Mouse (Mus musculus) kidney, postnatal 0 days (tissue): Measurements from ENCODE around the gene Tab1. TPM values are rescaled to one million over a fixed set of nuclear protein-coding genes. Genes with fewer than 3 reads are reported as not detected.

Experiments
- ATAC-seq: fragments of 200-750 bp; cut with Nextera tagmentation; replicated peaks from 2 replicates; pipeline ENCODE4 v1.8.0; 2017; ENCODE audit warnings: low read depth, moderate number of reproducible peaks, moderate TSS enrichment, moderate library complexity; ENCODE audit not compliant: low FRiP score
- DNase-seq: peaks from one replicate; pipeline ENCODE4 v3.0.0-alpha.2; 2016; ENCODE audit warnings: low spot score
- H3K27ac ChIP-seq: fragments of 300-500 bp; sonication (generic); 2 replicates; pipeline ENCODE4 v1.5.1; 2014; ENCODE audit warnings: mild to moderate bottlenecking
- H3K27me3 ChIP-seq: fragments of 300-500 bp; sonication (generic); 2 replicates; pipeline ENCODE4 v1.6.1; 2014; ENCODE audit warnings: low read length, mixed read lengths; ENCODE audit not compliant: insufficient read depth
- H3K36me3 ChIP-seq: fragments of 300-500 bp; sonication (generic); 2 replicates; pipeline ENCODE4 v1.6.1; 2014; ENCODE audit warnings: low read length, mixed read lengths; ENCODE audit not compliant: insufficient read depth
- H3K4me1 ChIP-seq: fragments of 300-500 bp; sonication (generic); replicated peaks from 2 replicates; pipeline ENCODE4 v1.6.1; 2014; ENCODE audit warnings: antibody characterized with exemption, low read length, mixed read lengths; ENCODE audit not compliant: insufficient read depth
- H3K4me2 ChIP-seq: fragments of 300-500 bp; sonication (generic); 2 replicates; pipeline ENCODE4 v1.6.1; 2014; ENCODE audit warnings: mild to moderate bottlenecking, low read length, moderate library complexity, mixed read lengths
- H3K4me3 ChIP-seq: fragments of 300-500 bp; sonication (generic); replicated peaks from 2 replicates; pipeline ENCODE4 v1.5.1; 2014; ENCODE audit warnings: low read depth, low read length
- H3K9ac ChIP-seq: fragments of 300-500 bp; sonication (generic); 2 replicates; pipeline ENCODE4 v1.6.1; 2014; ENCODE audit warnings: low read depth, low read length
- H3K9me3 ChIP-seq: fragments of 300-500 bp; sonication (generic); replicated peaks from 2 replicates; pipeline ENCODE4 v1.6.1; 2016; ENCODE audit warnings: low read length, inconsistent platforms, mixed read lengths
- CTCF ChIP-seq: IDR thresholded peaks from 2 replicates; pipeline ENCODE4 v1.5.1; 2016; ENCODE audit warnings: antibody characterized with exemption, low read depth, mild to moderate bottlenecking, moderate library complexity
- WGBS: fragments of 180-500 bp; shearing (Covaris S2); extraction: QIAGEN DNeasy Blood & Tissue Kit; methylation state at CpG from one replicate; pipeline ENCODE4 v1.1.7; 2014; 5-methylcytosine and 5-hydroxymethylcytosine counted together
- polyA plus RNA-seq: library from polyadenylated mRNA; unstranded; fragments of >200 nt; fragmentation: Nextera tagmentation; extraction: Ambion mirVana; gene quantifications from 2 replicates; pipeline ENCODE4 v1.2.1, GENCODE M21; 2015

The Tab1 gene
- polyA plus RNA-seq, 1 experiment from 2014 or later = 27.7 TPM

DNA sequence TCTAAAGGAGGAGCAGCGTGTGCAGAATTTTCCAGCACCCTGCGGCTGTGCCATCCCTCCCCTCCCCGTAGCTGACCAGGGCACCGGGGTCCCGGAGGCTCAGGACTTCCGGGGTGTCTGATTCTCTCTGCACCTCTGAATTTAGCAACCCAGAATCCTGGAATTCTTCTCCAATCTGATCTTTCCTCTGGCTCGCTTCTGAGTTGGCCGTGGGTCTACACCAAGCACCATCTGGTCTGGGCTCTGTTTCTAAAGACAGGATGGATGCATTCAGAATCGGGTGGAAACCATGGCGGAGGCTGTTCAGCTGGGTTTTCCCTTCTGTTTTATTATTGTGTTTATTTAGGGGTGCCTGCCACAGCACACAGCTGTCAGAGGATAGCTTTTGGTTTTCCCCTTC, 32.1 kb upstream of the Tab1 start:
- Histone ChIP-seq H3K9ac (no peak overlapping the region), H3K9me3 (no peaks in the 10 kb centered on the region), H3K36me3 (no peaks in the 10 kb centered on the region), H3K4me2 (no peak overlapping the region), H3K4me3 (no peak overlapping the region), H3K27me3 (no peaks in the 10 kb centered on the region), H3K4me1 (0 out of 2 replicates have a peak, but pooled peaks cover 2% of the 10 kb centered on the region), H3K27ac (no peak overlapping the region)
- 80% methylated on average over 10 of the region's 10 CpGs for WGBS
- DNase-seq = no peak
- ATAC-seq = no peak
- no peak for TF ChIP-seq CTCF

DNA sequence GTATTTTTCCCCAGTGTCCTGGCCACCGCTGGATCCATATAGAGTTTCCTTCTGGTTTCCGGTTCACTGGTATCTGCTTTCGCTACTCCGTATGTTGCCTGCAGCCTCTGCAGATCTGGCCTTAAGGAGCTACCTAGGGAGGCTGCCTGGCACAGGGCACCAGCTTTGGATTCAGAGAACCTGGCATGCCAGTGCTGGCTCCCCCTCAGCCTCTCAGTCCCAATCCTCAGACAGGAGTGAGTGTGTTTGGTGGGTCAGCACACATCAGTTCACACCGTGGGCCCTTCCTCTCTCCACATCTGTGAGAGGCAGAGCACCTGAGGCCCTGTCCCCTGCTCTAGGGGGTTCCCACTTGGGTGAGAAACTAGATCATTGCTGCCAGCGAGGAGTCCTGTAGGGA, 31.4 kb upstream of the Tab1 start:
- WGBS = 54% methylated on average over 6 of the region's 6 CpGs
- no peak for TF ChIP-seq CTCF

DNA sequence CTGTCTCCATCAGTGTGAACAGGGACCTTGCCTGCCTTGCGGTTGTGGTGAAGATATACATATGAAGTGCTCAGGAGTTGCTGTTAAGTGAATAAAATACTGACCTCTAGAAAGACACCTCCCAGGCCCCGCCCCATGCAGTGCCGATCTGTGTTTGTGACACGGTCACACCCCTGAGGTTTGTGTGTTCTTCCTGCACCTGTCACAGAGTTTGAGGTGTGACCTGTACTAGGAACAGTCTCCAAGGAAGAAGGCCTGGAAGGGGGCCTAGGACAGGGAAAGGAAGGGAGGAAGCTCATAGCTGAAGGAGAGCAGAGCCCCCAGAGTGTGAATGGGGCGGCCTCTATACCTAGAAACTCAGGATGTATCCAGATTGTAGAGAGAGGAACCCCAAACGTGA, 30.4 kb upstream of the Tab1 start:
- Histone ChIP-seq H3K4me3 (no peak overlapping the region), H3K9me3 (no peaks in the 10 kb centered on the region), H3K4me2 (no peak overlapping the region), H3K4me1 (no peaks in the 10 kb centered on the region), H3K27me3 (no peaks in the 10 kb centered on the region), H3K9ac (no peak overlapping the region), H3K27ac (no peak overlapping the region), H3K36me3 (no peaks in the 10 kb centered on the region)
- DNase-seq (no peak), ATAC-seq (no peak)
- no peak for TF ChIP-seq CTCF
- WGBS = 78% methylated on average over 6 of the region's 6 CpGs

More for the DNA sequence above, 31.4 kb upstream of the Tab1 start:
- no peak for DNase-seq
- H3K4me2 ChIP-seq = no peak overlapping the region
- no peaks in the 10 kb centered on the region for H3K36me3 ChIP-seq
- no peak for ATAC-seq
- no peak overlapping the region for H3K27ac ChIP-seq
- no peak overlapping the region for H3K9ac ChIP-seq
- H3K27me3 ChIP-seq = no peaks in the 10 kb centered on the region
- H3K9me3 ChIP-seq = no peaks in the 10 kb centered on the region
- H3K4me3 ChIP-seq = no peak overlapping the region
- 0 out of 2 replicates have a peak, but pooled peaks cover 2% of the 10 kb centered on the region for H3K4me1 ChIP-seq

DNA sequence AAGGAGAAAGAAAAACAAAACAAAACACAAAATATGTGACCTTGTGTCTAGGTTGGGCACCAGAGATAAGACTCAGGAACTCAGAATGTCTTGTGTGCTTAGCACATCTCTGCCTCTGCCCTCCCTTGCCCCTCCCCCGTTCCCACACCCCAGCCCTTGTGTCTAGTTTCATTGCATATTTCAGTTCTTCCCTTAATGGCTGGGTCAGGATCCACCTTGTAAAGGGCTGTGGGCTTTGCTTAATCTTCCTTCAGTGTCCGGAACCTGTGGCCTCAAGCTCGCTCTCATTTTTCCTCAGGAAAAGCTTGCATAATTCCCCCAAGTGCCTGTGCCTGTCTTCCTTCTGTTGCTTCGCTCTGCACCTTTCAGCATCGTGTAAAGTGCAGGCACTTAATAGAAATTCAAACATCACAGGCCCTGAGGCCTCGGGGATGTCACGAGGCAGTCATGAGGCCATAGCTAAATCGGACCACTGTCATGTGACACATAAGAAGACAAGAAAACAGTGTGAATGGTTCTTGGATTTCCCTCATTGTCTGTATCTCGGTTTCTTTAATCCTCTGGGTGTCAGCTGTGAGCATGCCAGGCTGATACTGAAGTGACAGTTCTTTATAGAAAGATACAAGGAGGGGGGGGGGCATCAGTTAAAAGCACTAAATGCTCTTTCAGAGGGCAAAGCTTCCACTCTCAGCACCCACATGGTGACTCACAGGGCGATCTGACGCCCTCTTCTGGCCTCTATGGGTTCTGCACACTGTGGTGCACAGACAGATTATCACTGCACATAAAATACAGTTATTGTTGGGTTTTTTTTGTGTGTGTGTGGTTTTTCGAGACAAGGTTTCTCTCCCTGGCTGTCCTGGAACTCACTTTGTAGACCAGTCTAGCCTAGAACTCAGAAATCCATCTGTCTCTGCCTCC, 27.2 kb upstream of the Tab1 start:
- H3K4me3 ChIP-seq = no peak overlapping the region
- ATAC-seq = no peak
- no peak overlapping the region for H3K4me2 ChIP-seq
- no peaks in the 10 kb centered on the region for H3K9me3 ChIP-seq
- H3K4me1 ChIP-seq = no peaks in the 10 kb centered on the region
- no peak for DNase-seq
- no peak overlapping the region for H3K9ac ChIP-seq
- TF ChIP-seq CTCF = no peak
- H3K36me3 ChIP-seq = no peaks in the 10 kb centered on the region
- 71% methylated on average over 12 of the region's 12 CpGs for WGBS
- no peak overlapping the region for H3K27ac ChIP-seq
- no peaks in the 10 kb centered on the region for H3K27me3 ChIP-seq

DNA sequence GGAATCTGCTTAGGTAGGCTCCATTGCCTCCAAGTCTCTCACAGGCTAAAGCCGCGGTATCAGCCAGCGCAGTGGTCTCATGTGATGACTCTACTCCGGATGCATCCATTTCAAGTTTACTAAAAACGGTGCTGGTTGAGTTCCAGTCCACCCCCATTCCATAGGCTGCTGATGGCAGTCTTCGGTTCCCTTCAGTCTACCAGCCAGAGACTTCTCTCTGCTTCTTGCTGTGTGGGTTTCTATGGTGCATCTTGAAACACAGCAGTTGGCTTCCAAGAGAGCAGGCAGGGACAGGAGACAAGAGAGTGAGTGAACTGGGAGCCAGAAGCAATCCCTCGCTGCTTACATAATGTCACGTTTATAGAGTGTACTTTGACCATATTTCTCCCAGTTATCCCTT, 25.8 kb upstream of the Tab1 start:
- WGBS = 87% methylated on average over 8 of the region's 8 CpGs
- no peak for DNase-seq
- H3K27ac ChIP-seq = no peak overlapping the region
- no peaks in the 10 kb centered on the region for H3K27me3 ChIP-seq
- no peaks in the 10 kb centered on the region for H3K36me3 ChIP-seq
- TF ChIP-seq CTCF = no peak
- no peaks in the 10 kb centered on the region for H3K4me1 ChIP-seq
- H3K4me2 ChIP-seq = no peak overlapping the region
- no peak overlapping the region for H3K4me3 ChIP-seq
- H3K9me3 ChIP-seq = no peaks in the 10 kb centered on the region
- ATAC-seq = no peak
- H3K9ac ChIP-seq = no peak overlapping the region

DNA sequence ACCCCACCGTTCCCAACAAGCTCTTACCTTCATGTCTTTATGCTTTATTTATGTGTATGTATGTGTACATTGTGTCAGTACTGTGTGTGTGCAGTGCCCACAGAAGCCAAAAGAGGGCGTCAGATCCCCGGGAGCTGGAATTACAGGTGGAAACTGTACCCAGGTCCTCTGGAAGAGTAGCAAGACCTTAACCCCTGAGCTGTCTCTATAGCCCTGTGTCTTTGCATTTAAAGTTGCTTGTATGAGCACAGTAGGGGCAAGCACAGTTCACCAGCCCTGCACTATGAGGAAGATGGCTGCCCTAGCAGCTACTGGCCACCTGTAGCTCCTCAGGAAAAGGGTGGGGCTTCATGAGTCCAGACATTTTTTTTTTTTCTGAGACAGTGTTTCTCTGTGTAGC, 25.4 kb upstream of the Tab1 start:
- ATAC-seq (no peak), DNase-seq (no peak)
- Histone ChIP-seq H3K9me3 (no peaks in the 10 kb centered on the region), H3K27me3 (no peaks in the 10 kb centered on the region), H3K4me3 (no peak overlapping the region), H3K27ac (no peak overlapping the region), H3K4me2 (no peak overlapping the region), H3K4me1 (no peaks in the 10 kb centered on the region), H3K36me3 (no peaks in the 10 kb centered on the region), H3K9ac (no peak overlapping the region)
- WGBS = 87% methylated on average over 3 of the region's 3 CpGs
- no peak for TF ChIP-seq CTCF
